Mouse (Mus musculus) heart, postnatal 25 days (tissue): ENCODE measurements around the gene Kpnb1. TPM values are rescaled to one million over a fixed set of nuclear protein-coding genes. Genes with fewer than 3 reads are reported as not detected.

Experiments used
- DNase-seq: peaks from one replicate; pipeline ENCODE4 v3.0.0; 2022; ENCODE audit warnings: low spot score
- intact Hi-C: fragments of 180-260 bp; cut with DNase I; formaldehyde crosslinking; loops from one replicate; pipeline ENCODE4 v1.15.1; 2025
- total RNA-seq, 2 experiments: library from RNA; stranded (reverse); gene quantifications; 2 replicates each; pipeline ENCODE4 v1.2.3; 2021

Kpnb1 gene
- total RNA-seq, 2 experiments from 2014 or later, result 80.0 to 81.2 TPM

- intact Hi-C loops, result no loop called here
- no peak for DNase-seq
Measured at GRCm38 (mm10) chr11:97188643-97188955, 918 bp upstream of the Kpnb1 start.

- intact Hi-C loops, result no loop called here
Measured at GRCm38 (mm10) chr11:97186947-97187763, 526 bp downstream of the Kpnb1 start.

GRCm38 (mm10) chr11:97185704-97186614 lies 1.7 kb downstream of the Kpnb1 start:
- DNase-seq, result no peak
- intact Hi-C loops, result no loop called here

More at GRCm38 (mm10) chr11:97186947-97187763, 526 bp downstream of the Kpnb1 start:
- DNase-seq, result peak; percentile 96

- intact Hi-C loops, result loop anchor here (5.0 kb wide), 1 partner anchor 203 kb away; the partner anchor contains the start of gene Sp2
- DNase-seq, result no peak
Measured at GRCm38 (mm10) chr11:97184875-97185274, 2.8 kb downstream of the Kpnb1 start.

GRCm38 (mm10) chr11:97182446-97182845 lies 5.2 kb downstream of the Kpnb1 start:
- no peak for DNase-seq
- intact Hi-C loops, result loop anchor here (5.0 kb wide), 1 partner anchor 200 kb away; the partner anchor contains the start of gene Sp2

- DNase-seq, result no peak
- intact Hi-C loops, result loop anchor here (5.0 kb wide), 1 partner anchor 199 kb away; the partner anchor contains the start of gene Sp2
Measured at GRCm38 (mm10) chr11:97181061-97181460, 6.6 kb downstream of the Kpnb1 start.

- intact Hi-C loops, result no loop called here
- no peak for DNase-seq
Measured at GRCm38 (mm10) chr11:97178198-97178597, 9.5 kb downstream of the Kpnb1 start.

GRCm38 (mm10) chr11:97176851-97177250 lies 10.8 kb downstream of the Kpnb1 start:
- DNase-seq, result no peak
- intact Hi-C loops, result loop anchor here (2.0 kb wide), 1 partner anchor 104 kb away; no protein-coding TSS in a partner anchor

- intact Hi-C loops, result loop anchor here (2.0 kb wide), 1 partner anchor 73 kb away; no protein-coding TSS in a partner anchor
- no peak for DNase-seq
Measured at GRCm38 (mm10) chr11:97175499-97175898, 12.2 kb downstream of the Kpnb1 start.

- intact Hi-C loops, result no loop called here
- DNase-seq, result no peak
Measured at GRCm38 (mm10) chr11:97160341-97160740, 27.3 kb downstream of the Kpnb1 start.

- intact Hi-C loops, result no loop called here
- no peak for DNase-seq
Measured at GRCm38 (mm10) chr11:97156999-97157398, 30.7 kb downstream of the Kpnb1 start.

GRCm38 (mm10) chr11:97152662-97153287 lies 34.9 kb downstream of the Kpnb1 start:
- no peak for DNase-seq
- intact Hi-C loops, result no loop called here

- intact Hi-C loops, result no loop called here
- DNase-seq, result no peak
Measured at GRCm38 (mm10) chr11:97152023-97152426, 35.7 kb downstream of the Kpnb1 start.

- no peak for DNase-seq
- intact Hi-C loops, result no loop called here
Measured at GRCm38 (mm10) chr11:97151343-97151801, 36.3 kb downstream of the Kpnb1 start, which contains the start of gene Tbkbp1. Tbkbp1 (minus strand) TSS chr11:97151495.

- intact Hi-C loops, result no loop called here
- DNase-seq, result peak; percentile 49
Measured at GRCm38 (mm10) chr11:97150411-97151330, 37.0 kb downstream of the Kpnb1 start.

- intact Hi-C loops, result loop anchor here (5.0 kb wide), 2 partner anchors 48 to 78 kb away; no protein-coding TSS in a partner anchor
- peak; percentile 82 for DNase-seq
Measured at GRCm38 (mm10) chr11:97149995-97150410, 37.7 kb downstream of the Kpnb1 start.

GRCm38 (mm10) chr11:97149026-97149425 lies 38.7 kb downstream of the Kpnb1 start:
- DNase-seq, result no peak
- intact Hi-C loops, result loop anchor here (5.0 kb wide), 2 partner anchors 47 to 77 kb away; no protein-coding TSS in a partner anchor

GRCm38 (mm10) chr11:97148591-97148990 lies 39.1 kb downstream of the Kpnb1 start:
- intact Hi-C loops, result loop anchor here (5.0 kb wide), 2 partner anchors 46 to 76 kb away; no protein-coding TSS in a partner anchor
- DNase-seq, result no peak
